Comparison of ENCODE assay signal across 34 mouse cellular contexts in genomic region chr4:51627289-51627688, GRCm38 (mm10).
A peak's percentile ranks its signal among the peaks of the same experiment; 100 is the strongest.
DNase-seq lines count a peak whose midpoint lies in the region; ATAC-seq and TF ChIP-seq lines count a peak whose summit lies in the region.
"Had no signal": no experiment of that assay in that cellular context is flagged by ENCODE, and none has a peak within 500 bp of the region (broad histone marks: within the 10 kb centered on the region; RNA-seq: fewer than 3 reads in every experiment).

No protein-coding gene starts in this region.

- TF ChIP-seq CTCF in forebrain, postnatal 0 days (IDR thresholded peaks at IDR 0.05; ENCODE audit: low read depth), result no peak

- peak; percentile 48; the same call in 1 of the 2 replicates for ATAC-seq in forebrain, postnatal 0 days
- no peak for ATAC-seq in forebrain, embryonic 13.5 days
- no peak for ATAC-seq in kidney, embryonic 16.5 days (ENCODE audit: low FRiP score, low TSS enrichment)
- ATAC-seq: intestine, embryonic 15.5 days; lung, postnatal 0 days; Patski had no signal

- intact Hi-C loops in left cerebral cortex, postnatal 25 days (cut with DNase I), result no loop called here

- no peaks in the 10 kb centered on the region for H3K4me1 ChIP-seq in forebrain, postnatal 0 days (ENCODE audit: insufficient read depth)
- H3K4me1 ChIP-seq in forebrain, embryonic 13.5 days, result no peaks in the 10 kb centered on the region
- H3K4me1 ChIP-seq in kidney, embryonic 16.5 days (ENCODE audit: insufficient read depth, low read length), result no peaks in the 10 kb centered on the region
- H3K4me1 ChIP-seq: embryonic facial prominence, embryonic 10.5 days; embryonic facial prominence, embryonic 15.5 days; heart, embryonic 10.5 days; heart, embryonic 15.5 days; hindbrain, embryonic 13.5 days; intestine, embryonic 15.5 days; limb, embryonic 10.5 days; limb, embryonic 15.5 days; liver, embryonic 13.5 days; midbrain, embryonic 12.5 days; neural tube, embryonic 13.5 days; stomach, embryonic 15.5 days had no signal

- H3K9me3 ChIP-seq in forebrain, postnatal 0 days (ENCODE audit: low read length), result no peaks in the 10 kb centered on the region
- no peaks in the 10 kb centered on the region for H3K9me3 ChIP-seq in forebrain, embryonic 13.5 days (replicated peaks)
- H3K9me3 ChIP-seq in kidney, embryonic 16.5 days (ENCODE audit: low read length), result no peaks in the 10 kb centered on the region
- H3K9me3 ChIP-seq: embryonic facial prominence, embryonic 10.5 days; embryonic facial prominence, embryonic 15.5 days; heart, embryonic 10.5 days; heart, embryonic 15.5 days; hindbrain, embryonic 13.5 days; intestine, embryonic 15.5 days; limb, embryonic 10.5 days; limb, embryonic 15.5 days; midbrain, embryonic 12.5 days; neural tube, embryonic 13.5 days; stomach, embryonic 15.5 days had no signal

- H3K4me3 ChIP-seq in forebrain, postnatal 0 days (ENCODE audit: low read depth, low read length), result no peak overlapping the region
- no peak overlapping the region for H3K4me3 ChIP-seq in forebrain, embryonic 13.5 days
- H3K4me3 ChIP-seq in kidney, embryonic 16.5 days (ENCODE audit: low read length), result no peak overlapping the region
- H3K4me3 ChIP-seq: embryonic facial prominence, embryonic 10.5 days; embryonic facial prominence, embryonic 15.5 days; heart, embryonic 10.5 days; heart, embryonic 15.5 days; hindbrain, embryonic 13.5 days; intestine, embryonic 15.5 days; limb, embryonic 10.5 days; limb, embryonic 15.5 days; liver, embryonic 13.5 days; midbrain, embryonic 12.5 days; myocyte; neural tube, embryonic 13.5 days; stomach, embryonic 15.5 days had no signal

- no peaks in the 10 kb centered on the region for H3K36me3 ChIP-seq in forebrain, postnatal 0 days (ENCODE audit: insufficient read depth)
- H3K36me3 ChIP-seq in forebrain, embryonic 13.5 days (ENCODE audit: poor library complexity, severe bottlenecking), result no peaks in the 10 kb centered on the region
- no peaks in the 10 kb centered on the region for H3K36me3 ChIP-seq in kidney, embryonic 16.5 days (ENCODE audit: insufficient read depth, low read length)
- H3K36me3 ChIP-seq: embryonic facial prominence, embryonic 10.5 days; embryonic facial prominence, embryonic 15.5 days; heart, embryonic 10.5 days; heart, embryonic 15.5 days; hindbrain, embryonic 13.5 days; intestine, embryonic 15.5 days; limb, embryonic 10.5 days; limb, embryonic 15.5 days; liver, embryonic 13.5 days; midbrain, embryonic 12.5 days; neural tube, embryonic 13.5 days; stomach, embryonic 15.5 days had no signal

- no peak overlapping the region for H3K4me2 ChIP-seq in forebrain, postnatal 0 days (ENCODE audit: low read depth)
- H3K4me2 ChIP-seq in forebrain, embryonic 13.5 days, result no peak overlapping the region
- H3K4me2 ChIP-seq in kidney, embryonic 16.5 days (replicated peaks; ENCODE audit: low read depth, low read length), result no peak overlapping the region
- H3K4me2 ChIP-seq: embryonic facial prominence, embryonic 15.5 days; heart, embryonic 15.5 days; hindbrain, embryonic 13.5 days; intestine, embryonic 15.5 days; limb, embryonic 15.5 days; liver, embryonic 13.5 days; midbrain, embryonic 12.5 days; neural tube, embryonic 13.5 days; stomach, embryonic 15.5 days had no signal

- DNase-seq in forebrain, postnatal 0 days, result peak; percentile 38
- peak; percentile 3 to 5 for DNase-seq in left cerebral cortex, postnatal 25 days (ENCODE audit: low spot score in 2 of 2)
- DNase-seq in left cerebral cortex, adult 8-10 months (ENCODE audit: low spot score in 2 of 2), result no peak
- DNase-seq in right cerebral cortex, postnatal 10 days (ENCODE audit: low spot score in 2 of 2), result peak; percentile 21 to 26
- DNase-seq in right cerebral cortex, postnatal 14 days, result no peak
- DNase-seq in lung, postnatal 36 days, result no peak
- DNase-seq: adrenal gland, postnatal 14 days; cerebellum, adult 2 months; cerebellum, postnatal 14 days; gastrocnemius, postnatal 25 days; heart, adult 11 months; kidney, adult 2 months; kidney, postnatal 4 days; liver, embryonic 13.5 days; lung, adult 18-20 months; right cerebral cortex, postnatal 25 days; thymus, postnatal 14 days had no signal

- WGBS in forebrain, postnatal 0 days, result 39% methylated on average over 3 of the region's 3 CpGs
- WGBS in forebrain, embryonic 13.5 days, result 52% methylated on average over 3 of the region's 3 CpGs
- 51% methylated on average over 3 of the region's 3 CpGs for WGBS in kidney, embryonic 16.5 days

- no peak overlapping the region for H3K9ac ChIP-seq in forebrain, postnatal 0 days
- H3K9ac ChIP-seq in forebrain, embryonic 13.5 days, result no peak overlapping the region
- H3K9ac ChIP-seq in kidney, embryonic 16.5 days (replicated peaks; ENCODE audit: low read length), result no peak overlapping the region
- H3K9ac ChIP-seq: embryonic facial prominence, embryonic 15.5 days; heart, embryonic 15.5 days; hindbrain, embryonic 13.5 days; intestine, embryonic 15.5 days; limb, embryonic 15.5 days; liver, embryonic 13.5 days; midbrain, embryonic 12.5 days; neural tube, embryonic 13.5 days; stomach, embryonic 15.5 days had no signal

- no peak overlapping the region for H3K27ac ChIP-seq in forebrain, postnatal 0 days (ENCODE audit: low read depth, low read length)
- no peak overlapping the region for H3K27ac ChIP-seq in forebrain, embryonic 13.5 days
- H3K27ac ChIP-seq in kidney, embryonic 16.5 days (ENCODE audit: low read length), result no peak overlapping the region
- H3K27ac ChIP-seq: embryonic facial prominence, embryonic 10.5 days; embryonic facial prominence, embryonic 15.5 days; heart, embryonic 10.5 days; heart, embryonic 15.5 days; hindbrain, embryonic 13.5 days; intestine, embryonic 15.5 days; kidney, postnatal 0 days; limb, embryonic 10.5 days; limb, embryonic 15.5 days; liver, embryonic 13.5 days; midbrain, embryonic 12.5 days; neural tube, embryonic 13.5 days; stomach, embryonic 15.5 days had no signal

- H3K27me3 ChIP-seq in forebrain, postnatal 0 days (ENCODE audit: insufficient read depth, low read length), result no peaks in the 10 kb centered on the region
- no peaks in the 10 kb centered on the region for H3K27me3 ChIP-seq in forebrain, embryonic 13.5 days
- no peaks in the 10 kb centered on the region for H3K27me3 ChIP-seq in kidney, embryonic 16.5 days (ENCODE audit: insufficient read depth, low read length)
- H3K27me3 ChIP-seq: embryonic facial prominence, embryonic 15.5 days; heart, embryonic 15.5 days; hindbrain, embryonic 13.5 days; intestine, embryonic 15.5 days; limb, embryonic 15.5 days; liver, embryonic 13.5 days; midbrain, embryonic 12.5 days; neural tube, embryonic 13.5 days; Patski; stomach, embryonic 15.5 days had no signal

Comparison
In these comparisons a context has a peak if more than half of its experiments do, and no peak if none do; other contexts are left out.
1. DNase-seq: peak in forebrain, postnatal 0 days (single experiment), left cerebral cortex, postnatal 25 days (2 of 2) and right cerebral cortex, postnatal 10 days (2 of 2); none in left cerebral cortex, adult 8-10 months (0 of 2), right cerebral cortex, postnatal 14 days (single experiment) and lung, postnatal 36 days (single experiment).